Mouse (Mus musculus): ENCODE results near the gene Olfr209.

DNA sequence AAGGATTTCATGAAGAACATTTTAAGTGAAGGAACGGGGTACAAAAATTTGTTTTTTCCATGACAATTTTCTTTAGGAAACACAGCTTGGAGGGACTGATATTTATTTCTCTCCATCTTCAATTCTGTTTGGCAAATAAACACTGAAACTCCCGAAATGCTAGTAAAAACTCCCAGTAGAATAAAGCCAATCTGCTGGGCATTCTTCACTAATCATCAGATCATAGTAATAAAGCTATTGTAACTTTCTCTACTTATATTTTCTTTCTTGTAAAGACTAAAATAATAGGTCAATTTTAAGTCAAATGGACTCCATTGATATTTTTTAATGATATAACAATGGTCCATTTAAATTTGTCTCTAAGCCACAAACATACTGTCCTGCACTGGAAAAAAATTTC lies at the start of gene Olfr209:
- TF ChIP-seq CTCF (IDR thresholded peaks at IDR 0.05; ENCODE audit: low read depth, low read length), result no peak
- no peak for TF ChIP-seq EP300 (IDR thresholded peaks at IDR 0.05; ENCODE audit: insufficient read depth, low read depth, low read length)
